In genomic region chr7:120739558-120740101, GRCm38 (mm10) we compare ENCODE assay signal across 9 mouse cellular contexts. TPM values are rescaled to one million over a fixed set of nuclear protein-coding genes. Genes with fewer than 3 reads are reported as not detected.
A peak's percentile ranks its signal among the peaks of the same experiment; 100 is the strongest.
DNase-seq lines count a peak whose midpoint lies in the region; ATAC-seq and TF ChIP-seq lines count a peak whose summit lies in the region.
"Had no signal": no experiment of that assay in that cellular context is flagged by ENCODE, and none has a peak within 500 bp of the region (broad histone marks: within the 10 kb centered on the region; RNA-seq: fewer than 3 reads in every experiment).

No protein-coding gene starts in this region.

- no peak for TF ChIP-seq CTCF in brain, embryonic 14.5 days (IDR thresholded peaks at IDR 0.05; ENCODE audit: borderline replicate concordance, extremely low read depth, insufficient read depth, insufficient read length)

- H3K9ac ChIP-seq in hindbrain, embryonic 14.5 days: no peak overlapping the region
- H3K9ac ChIP-seq in heart, embryonic 14.5 days (ENCODE audit: low read length): no peak overlapping the region

- peaks cover 16% of the 10 kb centered on the region for H3K4me1 ChIP-seq in hindbrain, embryonic 10.5 days (replicated peaks)
- peaks cover 7% of the 10 kb centered on the region; the same call in 1 of the 2 replicates for H3K4me1 ChIP-seq in hindbrain, embryonic 14.5 days (replicated peaks; ENCODE audit: control insufficient read depth, insufficient read depth, low read length)
- H3K4me1 ChIP-seq in heart, embryonic 14.5 days (ENCODE audit: control insufficient read depth in 2 of 2, insufficient read depth in 2 of 2, low read length in 2 of 2): peaks cover 15 to 16% of the 10 kb centered on the region in 2 experiments

- peak overlapping the region; percentile 40; the same call in 1 of the 2 replicates for H3K27ac ChIP-seq in hindbrain, embryonic 10.5 days
- no peak overlapping the region for H3K27ac ChIP-seq in hindbrain, embryonic 14.5 days
- H3K27ac ChIP-seq in heart, embryonic 14.5 days (replicated peaks in 1 of 2; ENCODE audit: control insufficient read depth in 1 of 2, insufficient read depth in 1 of 2, low read depth in 2 of 2, low read length in 2 of 2): peak overlapping the region; percentile 19 to 25; a peak in 1 of 4 replicates

- H3K9me3 ChIP-seq in hindbrain, embryonic 10.5 days: no peaks in the 10 kb centered on the region
- H3K9me3 ChIP-seq in hindbrain, embryonic 14.5 days (ENCODE audit: control insufficient read depth, low read length): no peaks in the 10 kb centered on the region
- H3K9me3 ChIP-seq in heart, embryonic 14.5 days (ENCODE audit: control insufficient read depth, low read length): no peaks in the 10 kb centered on the region

- ATAC-seq in hindbrain, embryonic 14.5 days (ENCODE audit: low FRiP score): no peak
- ATAC-seq in heart, embryonic 14.5 days (ENCODE audit: insufficient number of reproducible peaks, insufficient read depth, low FRiP score, low read depth): peak; percentile 47; the same call in 1 of the 2 replicates
- no peak for ATAC-seq in granulocyte monocyte progenitor cell, adult 5-6 weeks (replicated peaks; ENCODE audit: poor library complexity, severe bottlenecking)

- no peak overlapping the region for H3K4me3 ChIP-seq in hindbrain, embryonic 10.5 days
- no peak overlapping the region for H3K4me3 ChIP-seq in hindbrain, embryonic 14.5 days (replicated peaks; ENCODE audit: low read length)
- H3K4me3 ChIP-seq in heart, embryonic 14.5 days (ENCODE audit: control insufficient read depth in 1 of 2, insufficient read depth in 1 of 2, low read depth in 1 of 2, low read length in 2 of 2): no peak overlapping the region
- H3K4me3 ChIP-seq: erythroblast, embryonic 14.5 days had no signal

- DNase-seq in hindbrain, embryonic 10.5 days (ENCODE audit: low spot score): peak; percentile 15
- DNase-seq in hindbrain, embryonic 14.5 days (ENCODE audit: low spot score): no peak
- peak; percentile 79 for DNase-seq in brain, embryonic 14.5 days (ENCODE audit: low read depth)
- peak; percentile 45 to 49 for DNase-seq in layer of hippocampus, postnatal 14 days (ENCODE audit: low spot score in 2 of 2)
- DNase-seq in right cerebral cortex, postnatal 4 days: peak; percentile 25
- no peak for DNase-seq in B cell, adult 2 months

- WGBS in hindbrain, embryonic 10.5 days: 14% methylated on average over 5 of the region's 5 CpGs
- 11% methylated on average over 5 of the region's 5 CpGs for WGBS in hindbrain, embryonic 14.5 days
- WGBS in heart, embryonic 14.5 days: 6% methylated on average over 5 of the region's 5 CpGs

- H3K27me3 ChIP-seq in hindbrain, embryonic 10.5 days (ENCODE audit: insufficient read depth, poor library complexity, severe bottlenecking): no peaks in the 10 kb centered on the region
- no peaks in the 10 kb centered on the region for H3K27me3 ChIP-seq in hindbrain, embryonic 14.5 days (ENCODE audit: control insufficient read depth, insufficient read depth, low read length)
- no peaks in the 10 kb centered on the region for H3K27me3 ChIP-seq in heart, embryonic 14.5 days (ENCODE audit: control insufficient read depth, insufficient read depth, low read length)

- TF ChIP-seq POLR2A in brain, embryonic 14.5 days (IDR thresholded peaks at IDR 0.05; ENCODE audit: borderline replicate concordance, extremely low read depth, insufficient read depth, insufficient read length, poor library complexity, severe bottlenecking): no peak

- H3K4me2 ChIP-seq in hindbrain, embryonic 14.5 days (replicated peaks): no peak overlapping the region
- peak overlapping the region; percentile 17; the same call in 1 of the 2 replicates for H3K4me2 ChIP-seq in heart, embryonic 14.5 days (ENCODE audit: low read length)

- H3K36me3 ChIP-seq in hindbrain, embryonic 10.5 days: peaks cover 2% of the 10 kb centered on the region; the same call in 1 of the 2 replicates
- H3K36me3 ChIP-seq in hindbrain, embryonic 14.5 days (replicated peaks; ENCODE audit: control insufficient read depth, insufficient read depth): 0 out of 2 replicates have a peak, but pooled peaks cover 2% of the 10 kb centered on the region
- H3K36me3 ChIP-seq in heart, embryonic 14.5 days (ENCODE audit: control insufficient read depth, insufficient read depth, low read length): 0 out of 2 replicates have a peak, but pooled peaks cover 4% of the 10 kb centered on the region

RNA-seq across cellular contexts. Expression of gene Vwa3a, which starts 0.5 kb away (rescaled TPM):
- polyA plus RNA-seq in hindbrain, embryonic 10.5 days (2016; fragmentation: Nextera tagmentation; extraction: Ambion mirVana): 0.49 and 1.3 TPM in 2 replicates
- 2.0 and 2.6 TPM in 2 replicates for polyA plus RNA-seq in hindbrain, embryonic 14.5 days (2014; fragmentation: Nextera tagmentation; extraction: Ambion mirVana)
- 2.1 and 3.0 TPM in 2 replicates for polyA plus RNA-seq in brain, embryonic 14.5 days (2012; rRNA removed)
- 0.86 and 0.89 TPM in 2 replicates for polyA plus RNA-seq in heart, embryonic 14.5 days (2014; fragmentation: Nextera tagmentation; extraction: Ambion mirVana)
- total RNA-seq in layer of hippocampus, postnatal 14 days (2021): 10 to 100 TPM; 10.4 to 12.3 TPM
- not detected in 2 replicates for total RNA-seq in granulocyte monocyte progenitor cell, adult 5-6 weeks (2014; fragmentation: Nextera tagmentation)
- total RNA-seq in granulocyte monocyte progenitor cell, adult 5-6 weeks (2017): not detected in 2 replicates

Comparison
In these comparisons a context has a peak if more than half of its experiments do, and no peak if none do; other contexts are left out.
1. DNase-seq: peak in hindbrain, embryonic 10.5 days (single experiment), brain, embryonic 14.5 days (single experiment), layer of hippocampus, postnatal 14 days (2 of 2) and right cerebral cortex, postnatal 4 days (single experiment); none in hindbrain, embryonic 14.5 days (single experiment) and B cell, adult 2 months (0 of 2).